Mouse (Mus musculus) heart, embryonic 12.5 days (tissue): ENCODE measurements around the gene Yars. TPM values are rescaled to one million over a fixed set of nuclear protein-coding genes. Genes with fewer than 3 reads are reported as not detected.
A peak's percentile ranks its signal among the peaks of the same experiment; 100 is the strongest.

ENCODE experiments used
- ATAC-seq: fragments of 200-750 bp; cut with Nextera tagmentation; 2 replicates; pipeline ENCODE4 v1.8.0; 2017; ENCODE audit warnings: moderate TSS enrichment, moderate library complexity; ENCODE audit not compliant: insufficient number of reproducible peaks, low FRiP score
- H3K27ac ChIP-seq: fragments of 300-500 bp; sonication (generic); 2 replicates; pipeline ENCODE4 v1.5.1; 2016; ENCODE audit warnings: mild to moderate bottlenecking, moderate library complexity; ENCODE audit not compliant: poor library complexity, severe bottlenecking
- H3K27me3 ChIP-seq: fragments of 300-500 bp; sonication (generic); replicated peaks from 2 replicates; pipeline ENCODE4 v1.6.1; 2016; ENCODE audit warnings: mild to moderate bottlenecking, moderate library complexity
- H3K36me3 ChIP-seq: fragments of 300-500 bp; sonication (generic); 2 replicates; pipeline ENCODE4 v1.6.1; 2016; ENCODE audit warnings: mild to moderate bottlenecking, moderate library complexity
- H3K4me1 ChIP-seq: fragments of 300-500 bp; sonication (generic); replicated peaks from 2 replicates; pipeline ENCODE4 v1.6.1; 2016; ENCODE audit warnings: mild to moderate bottlenecking
- H3K4me2 ChIP-seq: fragments of 300-500 bp; sonication (generic); 2 replicates; pipeline ENCODE4 v1.6.1; 2016; ENCODE audit warnings: mild to moderate bottlenecking, moderate library complexity
- H3K4me3 ChIP-seq: fragments of 300-500 bp; sonication (generic); 2 replicates; pipeline ENCODE4 v1.5.1; 2016; ENCODE audit warnings: mild to moderate bottlenecking
- H3K9ac ChIP-seq: fragments of 300-500 bp; sonication (generic); 2 replicates; pipeline ENCODE4 v1.6.1; 2016; ENCODE audit warnings: mild to moderate bottlenecking, moderate library complexity
- H3K9me3 ChIP-seq: fragments of 300-500 bp; sonication (generic); replicated peaks from 2 replicates; pipeline ENCODE4 v1.6.1; 2016; ENCODE audit warnings: mild to moderate bottlenecking, moderate library complexity
- WGBS: fragments of 180-500 bp; shearing (Covaris S2); methylation state at CpG from one replicate; pipeline ENCODE4 v1.1.7; 2016; 5-methylcytosine and 5-hydroxymethylcytosine counted together
- polyA plus RNA-seq: library from polyadenylated mRNA; unstranded; fragments of >200 nt; fragmentation: Nextera tagmentation; extraction: Ambion mirVana; gene quantifications from 2 replicates; pipeline ENCODE4 v1.2.1, GENCODE M21; 2016

Gene Yars
- polyA plus RNA-seq, 1 experiment from 2014 or later: 49.3 TPM

DNA sequence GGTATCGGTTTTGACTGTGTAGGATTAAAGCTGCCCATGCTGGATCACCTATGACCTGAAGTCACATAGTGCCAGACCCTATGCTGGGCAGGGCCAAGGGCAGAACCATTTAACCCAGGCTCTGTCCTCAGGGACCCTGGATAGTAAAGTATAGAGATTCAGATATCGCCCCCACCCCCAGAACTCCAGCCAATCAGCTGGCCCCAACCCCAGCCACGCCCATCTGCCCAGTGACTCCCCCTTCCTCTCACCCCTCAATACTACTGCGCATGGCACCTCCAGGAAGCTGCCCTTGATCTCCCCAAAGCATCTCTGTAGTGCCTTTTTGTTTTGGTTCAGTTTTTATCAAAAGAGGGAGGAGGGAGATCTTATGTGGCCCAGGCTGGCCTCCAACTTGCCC lies 53.2 kb downstream of the Yars start:
- Histone ChIP-seq H3K4me2 (no peak overlapping the region), H3K36me3 (no peaks in the 10 kb centered on the region), H3K4me3 (no peak overlapping the region), H3K27ac (no peak overlapping the region), H3K9ac (no peak overlapping the region), H3K27me3 (peaks cover 97% of the 10 kb centered on the region), H3K9me3 (no peaks in the 10 kb centered on the region), H3K4me1 (peaks cover 25% of the 10 kb centered on the region)
- no peak for ATAC-seq
- 36% methylated on average over 4 of the region's 4 CpGs for WGBS

DNA sequence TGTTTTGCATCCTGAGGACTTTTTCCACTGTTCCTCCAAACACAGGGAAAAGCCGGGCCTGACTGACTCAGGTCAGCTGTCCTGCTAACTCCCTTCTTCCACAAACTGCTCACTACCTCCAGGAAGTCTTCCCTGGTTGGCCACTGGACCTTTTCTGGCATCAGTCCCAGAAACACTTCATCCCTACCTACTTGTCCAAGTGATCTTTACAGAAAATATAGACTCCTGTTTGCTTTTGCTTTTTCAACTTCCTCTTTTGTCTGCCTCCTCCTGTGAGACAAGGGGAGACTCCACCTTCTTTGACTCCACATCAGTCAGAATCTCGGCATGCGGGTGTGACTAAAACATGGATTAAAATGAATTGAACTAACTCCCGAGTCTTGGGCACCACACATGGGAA lies 55.2 kb downstream of the Yars start:
- H3K9ac ChIP-seq: no peak overlapping the region
- H3K4me3 ChIP-seq: no peak overlapping the region
- peaks cover 97% of the 10 kb centered on the region for H3K27me3 ChIP-seq
- 46% methylated on average over 4 of the region's 4 CpGs for WGBS
- no peak overlapping the region for H3K27ac ChIP-seq
- H3K4me1 ChIP-seq: peaks cover 19% of the 10 kb centered on the region
- no peaks in the 10 kb centered on the region for H3K9me3 ChIP-seq
- H3K4me2 ChIP-seq: no peak overlapping the region
- H3K36me3 ChIP-seq: no peaks in the 10 kb centered on the region
- no peak for ATAC-seq

DNA sequence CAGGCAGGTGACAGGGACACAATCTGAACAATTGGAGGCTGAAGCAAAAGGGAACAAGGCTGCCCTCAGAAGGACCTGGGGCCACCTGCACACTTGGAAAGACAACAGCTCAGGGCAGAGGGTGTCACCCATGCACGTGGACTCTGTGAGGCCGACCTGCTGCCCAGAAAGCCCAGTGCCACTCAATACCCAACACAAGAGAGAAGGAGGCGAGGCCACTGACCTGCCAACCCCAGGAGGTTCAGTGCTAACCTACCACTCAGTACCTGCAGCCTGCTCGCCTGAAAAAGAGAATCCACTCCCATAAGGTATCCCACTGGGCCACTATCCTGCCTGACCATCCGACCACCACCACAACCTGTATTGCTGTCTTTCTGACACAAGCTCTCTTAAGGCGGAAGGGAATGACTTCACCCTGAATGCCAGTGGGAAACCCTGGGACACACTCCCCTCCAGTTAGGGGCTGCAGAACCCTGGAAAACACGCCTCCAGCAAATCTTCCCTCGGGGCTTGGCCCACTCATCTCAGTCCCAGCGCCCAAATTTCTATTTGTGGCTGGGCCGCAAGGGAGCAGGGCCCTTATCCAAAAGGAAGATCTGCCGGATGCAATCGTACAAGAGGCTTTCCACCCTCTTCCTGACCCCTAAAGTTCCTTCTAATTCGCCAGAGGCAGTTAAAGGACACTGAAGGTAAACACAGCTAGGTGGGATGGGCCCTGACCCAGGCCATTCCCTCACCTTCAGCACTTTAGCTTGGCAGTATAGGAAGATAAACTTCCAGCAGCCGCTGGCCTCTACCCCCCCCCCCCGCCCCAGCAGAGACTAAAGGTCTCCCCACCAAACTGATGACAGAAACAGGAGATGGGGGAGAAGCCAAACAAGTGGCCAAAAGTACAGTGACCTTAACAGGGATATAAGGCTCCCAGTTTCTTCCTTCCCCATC lies 57.1 kb downstream of the Yars start:
- 31% methylated on average over 15 of the region's 15 CpGs for WGBS
- Histone ChIP-seq H3K27ac (no peak overlapping the region), H3K36me3 (no peaks in the 10 kb centered on the region), H3K4me1 (peaks cover 28% of the 10 kb centered on the region), H3K9ac (no peak overlapping the region), H3K27me3 (peaks cover 97% of the 10 kb centered on the region), H3K4me2 (no peak overlapping the region), H3K4me3 (no peak overlapping the region), H3K9me3 (no peaks in the 10 kb centered on the region)
- no peak for ATAC-seq

DNA sequence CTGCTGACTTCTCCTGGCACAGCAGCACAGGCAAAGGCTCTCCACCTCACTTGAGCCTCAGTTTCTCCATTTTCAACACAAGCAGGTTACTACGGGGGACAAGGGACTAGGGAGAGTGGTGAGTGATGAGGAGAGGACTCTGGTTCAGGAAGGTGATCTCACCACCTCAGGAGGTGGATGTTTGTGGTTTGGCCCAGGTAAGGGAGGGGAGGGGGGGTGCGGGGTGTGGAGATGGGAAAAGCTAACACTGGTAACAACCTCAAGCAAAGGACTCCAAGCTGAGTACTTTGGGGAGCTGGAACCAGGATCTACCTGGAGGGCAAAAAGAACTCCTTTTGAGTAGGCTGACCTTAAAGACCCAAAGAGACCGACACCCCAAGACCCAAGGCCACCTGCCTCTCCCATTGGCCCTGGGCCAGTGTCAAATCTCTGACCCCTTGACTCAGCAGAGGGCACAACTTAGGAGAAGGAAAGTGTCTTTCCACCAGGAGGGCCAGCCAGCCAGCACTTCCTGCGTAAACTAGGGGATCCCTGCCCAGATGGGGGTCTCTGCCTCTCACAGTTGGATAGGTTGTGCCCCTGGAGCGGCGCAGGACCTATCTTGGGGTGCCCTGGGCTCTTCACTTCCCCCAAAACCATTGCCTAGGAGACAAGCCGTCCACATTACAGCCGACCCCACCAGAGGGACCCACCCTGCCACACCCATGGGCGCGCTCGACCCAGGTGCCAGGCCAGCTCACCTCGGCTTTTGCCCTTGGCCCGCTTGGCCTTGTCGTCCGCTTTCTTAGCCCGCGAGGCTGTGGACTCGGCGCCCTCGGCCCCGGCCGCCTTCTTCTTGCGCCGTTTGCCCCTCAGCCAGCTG lies 58.1 kb downstream of the Yars start:
- no peaks in the 10 kb centered on the region for H3K9me3 ChIP-seq
- peak overlapping the region; percentile 59 for H3K4me3 ChIP-seq
- ATAC-seq: no peak
- H3K27me3 ChIP-seq: peaks cover 95% of the 10 kb centered on the region
- H3K36me3 ChIP-seq: no peaks in the 10 kb centered on the region
- no peak overlapping the region for H3K27ac ChIP-seq
- peaks cover 28% of the 10 kb centered on the region for H3K4me1 ChIP-seq
- peak overlapping the region; percentile 98 for H3K4me2 ChIP-seq
- 7% methylated on average over 24 of the region's 24 CpGs for WGBS
- peak overlapping the region; percentile 67 for H3K9ac ChIP-seq

DNA sequence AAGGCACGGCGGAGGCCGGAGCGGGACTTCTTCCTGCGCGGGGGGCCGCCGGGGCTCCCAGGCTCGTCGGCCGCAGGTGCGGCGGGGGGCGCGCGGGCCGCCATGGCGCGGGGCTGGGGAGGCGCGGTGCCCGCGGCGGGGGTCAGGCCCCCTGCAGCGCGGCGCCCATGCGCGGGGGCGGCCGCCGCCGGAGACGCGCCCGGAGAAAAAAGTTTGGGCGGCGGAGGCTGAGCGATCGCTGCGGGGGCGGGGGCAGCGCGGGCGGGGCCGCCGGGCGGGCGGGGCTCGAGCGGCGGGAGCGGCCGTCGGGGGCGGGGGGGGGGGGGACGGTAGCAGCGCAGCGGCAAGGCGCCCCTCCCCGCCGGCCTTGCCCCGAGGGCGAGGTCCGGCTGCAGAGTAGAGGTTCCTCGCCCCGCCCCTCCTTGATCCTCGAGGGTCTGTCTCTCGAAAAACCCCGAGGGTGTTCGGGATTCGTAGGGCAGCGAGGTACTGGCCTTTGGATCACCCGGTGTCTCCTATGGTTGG lies 58.7 kb downstream of the Yars start:
- ATAC-seq: no peak
- Histone ChIP-seq H3K27ac (no peak overlapping the region), H3K27me3 (peaks cover 96% of the 10 kb centered on the region), H3K36me3 (no peaks in the 10 kb centered on the region), H3K4me2 (peak overlapping the region; percentile 98), H3K9me3 (no peaks in the 10 kb centered on the region), H3K9ac (peak overlapping the region; percentile 67), H3K4me3 (peak overlapping the region; percentile 59), H3K4me1 (peaks cover 26% of the 10 kb centered on the region)
- under 1% methylated on average over 44 of the region's 74 CpGs for WGBS

DNA sequence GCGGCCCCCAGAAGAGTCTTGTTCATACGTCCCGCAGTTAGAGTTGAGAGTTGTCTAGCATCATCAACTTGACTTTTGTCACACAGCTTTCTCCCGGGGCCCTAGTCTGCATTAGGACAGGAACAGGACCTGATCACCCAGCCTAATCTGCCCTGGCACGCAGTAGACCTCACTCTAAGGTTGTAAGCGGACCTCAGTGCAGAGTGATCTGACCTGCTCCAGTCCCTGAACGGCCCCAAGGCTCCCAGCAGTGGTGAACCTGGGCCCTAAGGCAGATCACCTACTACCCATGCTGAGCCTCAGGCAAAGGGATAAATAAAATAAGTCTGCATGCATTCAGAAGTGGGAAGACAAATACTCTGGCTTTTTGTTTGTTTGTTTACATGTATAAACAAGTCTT lies 59.7 kb downstream of the Yars start:
- peaks cover 26% of the 10 kb centered on the region for H3K4me1 ChIP-seq
- H3K4me2 ChIP-seq: no peak overlapping the region
- peaks cover 98% of the 10 kb centered on the region for H3K27me3 ChIP-seq
- H3K36me3 ChIP-seq: no peaks in the 10 kb centered on the region
- no peak overlapping the region for H3K27ac ChIP-seq
- no peak overlapping the region for H3K9ac ChIP-seq
- H3K9me3 ChIP-seq: no peaks in the 10 kb centered on the region
- no peak for ATAC-seq
- H3K4me3 ChIP-seq: no peak overlapping the region
- WGBS: 25% methylated on average over 7 of the region's 7 CpGs

DNA sequence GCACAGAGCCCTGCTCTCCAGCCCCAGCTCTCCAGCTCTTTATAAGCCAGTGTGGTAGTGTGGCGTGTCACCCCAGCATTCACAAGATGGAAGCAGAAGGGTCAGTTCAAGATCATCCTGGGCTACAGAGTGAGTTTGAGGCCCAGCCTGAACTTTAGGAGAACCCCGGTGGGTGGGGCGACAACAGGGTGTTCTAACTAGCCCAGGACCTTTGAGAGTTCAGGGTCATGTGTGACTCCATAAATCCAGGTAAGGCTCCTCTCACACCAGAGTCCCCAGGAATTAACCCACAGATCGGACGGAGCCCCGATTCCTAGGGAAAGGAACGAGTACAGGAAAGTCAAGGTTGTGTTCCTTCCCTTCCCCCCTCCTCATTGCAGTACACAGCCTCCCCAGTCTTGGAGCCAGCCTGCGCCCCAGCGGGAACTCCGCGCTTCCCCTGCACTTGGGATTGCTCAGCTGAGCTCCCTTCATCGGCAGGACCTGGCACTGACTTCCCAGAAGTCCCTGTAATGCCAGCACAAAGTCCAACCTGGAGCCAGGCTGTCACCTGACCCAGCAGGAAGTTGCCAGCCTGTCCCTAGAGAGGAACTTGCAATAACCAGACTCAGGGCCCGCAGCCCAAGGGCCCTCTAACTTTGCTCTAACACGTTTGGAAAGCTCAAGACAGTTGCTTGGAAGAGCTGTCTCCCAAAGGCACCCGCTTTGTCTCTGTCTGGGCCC lies 61.4 kb downstream of the Yars start:
- ATAC-seq: no peak

DNA sequence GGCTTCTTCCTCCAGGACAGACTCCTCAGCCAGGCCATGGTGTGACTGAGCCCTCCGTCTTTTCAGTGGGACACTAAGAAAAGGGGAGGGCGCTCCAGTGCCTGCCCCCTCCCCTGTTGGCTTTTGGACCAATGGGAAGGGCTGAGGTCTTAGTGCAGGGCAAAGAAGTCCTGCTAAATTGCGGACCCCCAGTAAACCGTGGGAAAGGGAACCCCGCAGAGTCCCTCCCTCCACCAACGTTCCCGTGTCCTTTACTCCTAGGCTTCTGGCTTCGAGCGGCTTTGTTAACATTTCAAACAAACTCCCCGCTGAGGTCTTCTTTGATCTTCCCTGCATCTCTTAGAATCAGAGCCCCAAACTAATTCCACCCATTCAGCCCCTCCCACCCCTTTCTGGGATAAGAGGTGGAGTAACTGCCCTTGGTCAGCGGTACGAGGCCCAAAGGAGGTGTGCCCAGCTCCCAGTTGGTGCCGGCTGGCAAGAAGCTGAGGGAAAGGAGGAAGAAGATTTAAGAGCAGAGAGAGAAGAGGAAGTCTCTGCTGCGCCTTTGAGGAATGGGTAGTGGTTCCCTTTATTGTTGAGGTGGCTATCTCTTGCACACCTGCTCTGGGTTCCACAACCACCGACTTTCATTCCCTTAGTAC lies 62.0 kb downstream of the Yars start:
- WGBS: 6% methylated on average over 15 of the region's 15 CpGs
- Histone ChIP-seq H3K27me3 (peaks cover 88% of the 10 kb centered on the region), H3K9ac (0 out of 2 replicates have a peak overlapping the region, but pooled peaks have one; percentile 9), H3K4me1 (peaks cover 33% of the 10 kb centered on the region), H3K9me3 (no peaks in the 10 kb centered on the region), H3K4me3 (peak overlapping the region; percentile 18; the same call in 1 of the 2 replicates), H3K36me3 (no peaks in the 10 kb centered on the region), H3K27ac (no peak overlapping the region), H3K4me2 (peak overlapping the region; percentile 49)
- no peak; the same call in 1 of the 2 replicates for ATAC-seq

More for the DNA sequence above, 61.4 kb downstream of the Yars start:
- Histone ChIP-seq H3K4me3 (no peak overlapping the region), H3K27ac (no peak overlapping the region), H3K36me3 (no peaks in the 10 kb centered on the region), H3K27me3 (peaks cover 93% of the 10 kb centered on the region), H3K9me3 (no peaks in the 10 kb centered on the region), H3K4me1 (peaks cover 26% of the 10 kb centered on the region), H3K4me2 (peak overlapping the region; percentile 49), H3K9ac (0 out of 2 replicates have a peak overlapping the region, but pooled peaks have one; percentile 9)
- WGBS: 19% methylated on average over 15 of the region's 15 CpGs

DNA sequence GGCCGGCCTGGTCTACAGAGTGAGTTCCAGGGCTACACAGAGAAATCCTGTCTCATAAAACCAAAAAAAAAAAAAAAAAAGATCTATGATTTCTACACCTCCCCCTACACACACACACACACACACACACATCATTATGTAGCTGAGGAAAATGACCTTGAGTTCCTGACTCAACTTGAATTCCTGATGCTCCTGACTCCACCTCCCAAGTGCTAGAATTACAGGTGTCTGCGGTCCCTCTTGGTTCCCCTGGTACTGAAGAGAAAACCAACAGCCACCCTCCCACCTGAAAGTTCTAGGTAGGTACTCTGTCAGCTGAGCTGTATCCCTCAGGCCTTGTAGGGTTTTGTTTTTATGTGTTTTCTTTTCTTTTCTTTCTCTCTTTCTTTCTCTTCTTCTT lies 62.9 kb downstream of the Yars start:
- H3K36me3 ChIP-seq: no peaks in the 10 kb centered on the region
- H3K27me3 ChIP-seq: peaks cover 79% of the 10 kb centered on the region
- 78% methylated on average over 2 of the region's 2 CpGs for WGBS
- no peak overlapping the region for H3K4me2 ChIP-seq
- no peak for ATAC-seq
- no peak overlapping the region for H3K4me3 ChIP-seq
- H3K4me1 ChIP-seq: peaks cover 38% of the 10 kb centered on the region
- no peaks in the 10 kb centered on the region for H3K9me3 ChIP-seq
- H3K27ac ChIP-seq: no peak overlapping the region
- H3K9ac ChIP-seq: no peak overlapping the region

DNA sequence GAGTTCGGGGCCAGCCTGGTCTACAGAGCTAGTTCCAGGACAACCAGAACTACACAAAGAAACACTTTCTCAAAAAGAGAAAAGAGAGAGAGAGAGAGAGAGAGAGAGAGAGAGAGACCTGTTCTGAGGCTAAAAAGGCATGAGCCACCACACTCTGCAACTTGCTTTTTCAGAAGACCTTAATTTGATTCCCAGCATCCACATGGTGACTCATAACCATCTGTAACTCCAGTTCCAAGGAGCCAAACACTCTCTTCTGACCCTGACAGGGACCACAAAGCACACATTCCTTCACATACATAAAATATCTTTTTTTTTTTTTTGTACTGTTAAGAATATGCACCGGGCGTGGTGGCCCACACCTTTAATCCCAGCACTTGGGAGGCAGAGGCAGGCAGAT lies 65.0 kb downstream of the Yars start:
- peaks cover 64% of the 10 kb centered on the region for H3K27me3 ChIP-seq

More for the DNA sequence above, 65.0 kb downstream of the Yars start:
- Histone ChIP-seq H3K36me3 (no peaks in the 10 kb centered on the region), H3K27ac (no peak overlapping the region), H3K4me2 (no peak overlapping the region), H3K4me1 (peaks cover 26% of the 10 kb centered on the region), H3K4me3 (no peak overlapping the region), H3K9me3 (no peaks in the 10 kb centered on the region), H3K9ac (no peak overlapping the region)
- no peak for ATAC-seq
- WGBS: 90% methylated on average over 3 of the region's 3 CpGs
